Mouse (Mus musculus): Measurements from ENCODE around the gene Cyp2s1. TPM values are rescaled to one million over a fixed set of nuclear protein-coding genes. Genes with fewer than 3 reads are reported as not detected.

The Cyp2s1 gene
- polyA plus RNA-seq, 1 experiment from 2014 or later = 0.10 TPM

- H3K4me1 ChIP-seq (ENCODE audit: control insufficient read depth, insufficient read depth, low read length) = peaks cover 7% of the 10 kb centered on the region
- peak; percentile 57 for ATAC-seq (ENCODE audit: low FRiP score)
- H3K4me3 ChIP-seq (ENCODE audit: low read depth, low read length) = peak overlapping the region; percentile 22
- H3K9me3 ChIP-seq (ENCODE audit: control insufficient read depth, low read length) = no peaks in the 10 kb centered on the region
- H3K9ac ChIP-seq (ENCODE audit: low read length) = peak overlapping the region; percentile 59
- WGBS = 13% methylated on average over 25 of the region's 33 CpGs
- peak overlapping the region; percentile 50 for H3K4me2 ChIP-seq
- no peak for DNase-seq (ENCODE audit: low spot score, missing footprints)
- no peaks in the 10 kb centered on the region for H3K36me3 ChIP-seq (ENCODE audit: control insufficient read depth, insufficient read depth, low read length)
- H3K27ac ChIP-seq (ENCODE audit: low read depth, low read length) = no peak overlapping the region
- no peaks in the 10 kb centered on the region for H3K27me3 ChIP-seq (ENCODE audit: control insufficient read depth, insufficient read depth, low read length)
These were observed 35.3 kb downstream of the Cyp2s1 start for GRCm38 (mm10) chr7:25781321-25781936.

GRCm38 (mm10) chr7:25780753-25781152, 36.0 kb downstream of the Cyp2s1 start:
- Histone ChIP-seq H3K36me3 (ENCODE audit: control insufficient read depth, insufficient read depth, low read length) (no peaks in the 10 kb centered on the region), H3K9ac (ENCODE audit: low read length) (no peak overlapping the region), H3K4me2 (no peak overlapping the region), H3K4me3 (ENCODE audit: low read depth, low read length) (no peak overlapping the region), H3K27me3 (ENCODE audit: control insufficient read depth, insufficient read depth, low read length) (no peaks in the 10 kb centered on the region), H3K4me1 (ENCODE audit: control insufficient read depth, insufficient read depth, low read length) (peaks cover 7% of the 10 kb centered on the region), H3K27ac (ENCODE audit: low read depth, low read length) (no peak overlapping the region), H3K9me3 (ENCODE audit: control insufficient read depth, low read length) (no peaks in the 10 kb centered on the region)
- ATAC-seq (ENCODE audit: low FRiP score) = no peak
- 19% methylated on average over 4 of the region's 4 CpGs for WGBS
- no peak for DNase-seq (ENCODE audit: low spot score, missing footprints)

GRCm38 (mm10) chr7:25780021-25780420, 36.7 kb downstream of the Cyp2s1 start:
- Histone ChIP-seq H3K4me3 (ENCODE audit: low read depth, low read length) (no peak overlapping the region), H3K27ac (ENCODE audit: low read depth, low read length) (no peak overlapping the region), H3K4me1 (ENCODE audit: control insufficient read depth, insufficient read depth, low read length) (peaks cover 7% of the 10 kb centered on the region), H3K9ac (ENCODE audit: low read length) (no peak overlapping the region), H3K4me2 (no peak overlapping the region), H3K36me3 (ENCODE audit: control insufficient read depth, insufficient read depth, low read length) (no peaks in the 10 kb centered on the region), H3K27me3 (ENCODE audit: control insufficient read depth, insufficient read depth, low read length) (no peaks in the 10 kb centered on the region), H3K9me3 (ENCODE audit: control insufficient read depth, low read length) (no peaks in the 10 kb centered on the region)
- no peak for DNase-seq (ENCODE audit: low spot score, missing footprints)
- no peak for ATAC-seq (ENCODE audit: low FRiP score)
- WGBS = 91% methylated on average over 5 of the region's 5 CpGs

GRCm38 (mm10) chr7:25768229-25768628, 48.5 kb downstream of the Cyp2s1 start:
- no peaks in the 10 kb centered on the region for H3K9me3 ChIP-seq (ENCODE audit: control insufficient read depth, low read length)
- ATAC-seq (ENCODE audit: low FRiP score) = no peak

GRCm38 (mm10) chr7:25766108-25766507, 50.6 kb downstream of the Cyp2s1 start:
- no peaks in the 10 kb centered on the region; the same call in 1 of the 2 replicates for H3K27me3 ChIP-seq (ENCODE audit: control insufficient read depth, insufficient read depth, low read length)
- H3K4me1 ChIP-seq (ENCODE audit: control insufficient read depth, insufficient read depth, low read length) = no peaks in the 10 kb centered on the region
- no peaks in the 10 kb centered on the region for H3K9me3 ChIP-seq (ENCODE audit: control insufficient read depth, low read length)
- H3K27ac ChIP-seq (ENCODE audit: low read depth, low read length) = no peak overlapping the region
- no peak overlapping the region for H3K4me2 ChIP-seq
- 88% methylated on average over 6 of the region's 6 CpGs for WGBS
- ATAC-seq (ENCODE audit: low FRiP score) = no peak
- no peaks in the 10 kb centered on the region for H3K36me3 ChIP-seq (ENCODE audit: control insufficient read depth, insufficient read depth, low read length)
- no peak overlapping the region for H3K4me3 ChIP-seq (ENCODE audit: low read depth, low read length)
- no peak for DNase-seq (ENCODE audit: low spot score, missing footprints)
- H3K9ac ChIP-seq (ENCODE audit: low read length) = no peak overlapping the region

More at GRCm38 (mm10) chr7:25768229-25768628, 48.5 kb downstream of the Cyp2s1 start:
- no peak for DNase-seq (ENCODE audit: low spot score, missing footprints)
- Histone ChIP-seq H3K27ac (ENCODE audit: low read depth, low read length) (no peak overlapping the region), H3K9ac (ENCODE audit: low read length) (no peak overlapping the region), H3K4me3 (ENCODE audit: low read depth, low read length) (no peak overlapping the region), H3K4me2 (no peak overlapping the region), H3K27me3 (ENCODE audit: control insufficient read depth, insufficient read depth, low read length) (no peaks in the 10 kb centered on the region), H3K36me3 (ENCODE audit: control insufficient read depth, insufficient read depth, low read length) (no peaks in the 10 kb centered on the region), H3K4me1 (ENCODE audit: control insufficient read depth, insufficient read depth, low read length) (no peaks in the 10 kb centered on the region)
- 88% methylated on average over 5 of the region's 5 CpGs for WGBS

DNA sequence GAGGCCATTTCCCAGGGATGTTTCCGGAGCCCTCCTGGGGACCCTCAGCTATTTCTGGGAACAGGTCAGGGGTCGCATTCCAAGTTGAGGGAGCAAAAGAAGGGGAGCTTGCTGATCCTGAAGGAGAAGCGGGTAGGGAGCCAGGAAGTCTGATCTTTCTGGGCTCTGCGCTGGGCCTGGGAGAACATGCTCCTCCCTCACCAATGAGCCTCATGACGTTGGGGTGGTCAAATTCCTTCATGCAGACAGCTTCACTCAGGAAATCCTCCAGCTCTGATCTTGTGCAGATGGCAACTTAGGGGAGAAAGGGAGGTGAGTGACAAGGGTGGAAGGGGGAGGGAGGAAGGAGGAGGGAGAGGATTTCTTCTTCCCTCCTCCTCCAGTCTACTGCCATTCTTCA, 52.5 kb downstream of the Cyp2s1 start:
- Histone ChIP-seq H3K9me3 (ENCODE audit: control insufficient read depth, low read length) (no peaks in the 10 kb centered on the region), H3K27me3 (ENCODE audit: control insufficient read depth, insufficient read depth, low read length) (no peaks in the 10 kb centered on the region; the same call in 1 of the 2 replicates), H3K36me3 (ENCODE audit: control insufficient read depth, insufficient read depth, low read length) (no peaks in the 10 kb centered on the region), H3K4me3 (ENCODE audit: low read depth, low read length) (no peak overlapping the region), H3K27ac (ENCODE audit: low read depth, low read length) (no peak overlapping the region), H3K9ac (ENCODE audit: low read length) (no peak overlapping the region), H3K4me2 (no peak overlapping the region), H3K4me1 (ENCODE audit: control insufficient read depth, insufficient read depth, low read length) (no peaks in the 10 kb centered on the region)
- WGBS = 55% methylated on average over 5 of the region's 5 CpGs
- DNase-seq (ENCODE audit: low spot score, missing footprints) = no peak
- ATAC-seq (ENCODE audit: low FRiP score) = no peak

DNA sequence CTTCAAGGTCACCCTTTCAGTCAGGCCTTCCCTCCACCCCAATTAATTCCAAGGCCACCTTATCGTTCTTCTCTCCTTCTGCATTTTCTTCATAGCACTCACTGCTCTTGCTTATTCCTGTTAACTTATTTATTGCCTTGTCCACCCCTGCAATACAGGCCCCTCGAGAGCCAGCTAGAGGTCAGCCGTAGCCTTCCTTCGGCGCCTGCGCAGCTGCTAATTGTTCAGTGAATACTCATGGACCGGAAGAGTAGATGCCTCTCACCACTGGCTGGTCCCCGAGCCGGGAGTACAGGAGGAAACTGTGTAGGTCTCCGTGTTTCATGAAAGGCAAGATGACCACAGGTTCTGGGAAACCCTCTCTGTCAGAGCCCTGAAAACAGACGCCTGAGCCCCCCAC, 53.0 kb downstream of the Cyp2s1 start:
- H3K9me3 ChIP-seq (ENCODE audit: control insufficient read depth, low read length) = no peaks in the 10 kb centered on the region
- DNase-seq (ENCODE audit: low spot score, missing footprints) (no peak), ATAC-seq (ENCODE audit: low FRiP score) (no peak)
- H3K4me2 ChIP-seq = no peak overlapping the region
- H3K4me3 ChIP-seq (ENCODE audit: low read depth, low read length) = no peak overlapping the region
- WGBS = 74% methylated on average over 11 of the region's 11 CpGs
- H3K9ac ChIP-seq (ENCODE audit: low read length) = no peak overlapping the region
- no peak overlapping the region for H3K27ac ChIP-seq (ENCODE audit: low read depth, low read length)
- no peaks in the 10 kb centered on the region for H3K4me1 ChIP-seq (ENCODE audit: control insufficient read depth, insufficient read depth, low read length)
- H3K36me3 ChIP-seq (ENCODE audit: control insufficient read depth, insufficient read depth, low read length) = no peaks in the 10 kb centered on the region
- H3K27me3 ChIP-seq (ENCODE audit: control insufficient read depth, insufficient read depth, low read length) = no peaks in the 10 kb centered on the region; the same call in 1 of the 2 replicates

DNA sequence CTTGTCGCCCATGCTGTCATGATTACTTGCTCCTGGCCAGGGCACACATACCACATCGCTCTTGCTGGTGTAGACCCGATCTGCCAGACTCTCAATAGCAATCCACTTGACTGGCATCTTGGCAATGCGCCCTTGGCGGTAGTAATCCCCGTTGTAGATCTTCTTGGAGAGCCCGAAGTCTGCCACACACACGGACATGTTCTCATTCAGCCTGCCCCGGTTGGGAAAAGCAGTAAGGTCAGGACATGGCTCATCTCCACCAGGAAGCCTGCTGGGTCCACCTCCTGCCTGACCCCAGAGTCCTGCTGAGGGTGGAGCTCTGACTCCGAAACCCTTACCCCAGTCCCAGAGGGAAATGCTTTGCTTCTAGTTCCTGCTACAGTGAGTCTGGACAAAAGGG, 55.4 kb downstream of the Cyp2s1 start:
- Histone ChIP-seq H3K36me3 (ENCODE audit: control insufficient read depth, insufficient read depth, low read length) (no peaks in the 10 kb centered on the region), H3K9ac (ENCODE audit: low read length) (no peak overlapping the region), H3K4me3 (ENCODE audit: low read depth, low read length) (no peak overlapping the region), H3K27ac (ENCODE audit: low read depth, low read length) (no peak overlapping the region), H3K4me2 (no peak overlapping the region), H3K27me3 (ENCODE audit: control insufficient read depth, insufficient read depth, low read length) (no peaks in the 10 kb centered on the region; the same call in 1 of the 2 replicates), H3K9me3 (ENCODE audit: control insufficient read depth, low read length) (no peaks in the 10 kb centered on the region), H3K4me1 (ENCODE audit: control insufficient read depth, insufficient read depth, low read length) (no peaks in the 10 kb centered on the region)
- no peak for DNase-seq (ENCODE audit: low spot score, missing footprints)
- 89% methylated on average over 10 of the region's 10 CpGs for WGBS
- no peak for ATAC-seq (ENCODE audit: low FRiP score)

DNA sequence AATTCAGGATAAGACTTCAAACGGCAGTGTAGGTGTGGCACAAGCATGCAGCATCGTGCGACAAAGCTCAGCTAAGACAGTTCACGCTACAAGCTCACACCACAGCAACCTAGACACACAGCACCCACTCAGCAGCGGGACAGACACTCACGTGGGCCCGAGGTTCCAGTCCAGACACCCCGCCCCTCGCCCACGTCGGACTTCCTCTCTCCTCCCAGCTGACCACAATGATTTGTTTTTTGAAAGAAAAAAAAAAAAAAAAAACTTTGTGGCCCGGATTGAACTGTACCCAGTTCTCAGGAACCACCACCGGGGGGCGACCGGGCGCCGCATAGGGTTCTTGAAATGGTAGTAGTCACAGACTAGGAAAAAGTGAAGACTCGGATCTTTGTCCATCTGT, 60.7 kb downstream of the Cyp2s1 start:
- peak overlapping the region; percentile 98 for H3K4me3 ChIP-seq (ENCODE audit: low read depth, low read length)
- H3K4me2 ChIP-seq = peak overlapping the region; percentile 95
- under 1% methylated on average over 18 of the region's 18 CpGs for WGBS
- H3K4me1 ChIP-seq (ENCODE audit: control insufficient read depth, insufficient read depth, low read length) = peaks cover 12% of the 10 kb centered on the region
- H3K27ac ChIP-seq (ENCODE audit: low read depth, low read length) = peak overlapping the region; percentile 88
- peak overlapping the region; percentile 72 for H3K9ac ChIP-seq (ENCODE audit: low read length)
- H3K9me3 ChIP-seq (ENCODE audit: control insufficient read depth, low read length) = no peaks in the 10 kb centered on the region
- peak; percentile 98 for DNase-seq (ENCODE audit: low spot score, missing footprints)
- ATAC-seq (ENCODE audit: low FRiP score) = peak; percentile 49
- H3K27me3 ChIP-seq (ENCODE audit: control insufficient read depth, insufficient read depth, low read length) = no peaks in the 10 kb centered on the region
- no peaks in the 10 kb centered on the region for H3K36me3 ChIP-seq (ENCODE audit: control insufficient read depth, insufficient read depth, low read length)

Measured in midbrain, embryonic 11.5 days (tissue).